Mouse (Mus musculus) C2C12 (cell line): Measurements from ENCODE around the gene Kif14.

Experiments used
- CEBPB ChIP-seq: IDR thresholded peaks from one replicate; pipeline ENCODE4 v1.6.1; 2011; ENCODE audit warnings: low read depth, mild to moderate bottlenecking, control low read depth, moderate library complexity
- CTCF ChIP-seq: IDR thresholded peaks from one replicate; pipeline ENCODE4 v1.5.1; 2011; ENCODE audit not compliant: control insufficient read depth, insufficient read depth, insufficient read length
- FOSL1 ChIP-seq: IDR thresholded peaks from one replicate; pipeline ENCODE4 v1.8.0; 2011; ENCODE audit warnings: mild to moderate bottlenecking, low read length; ENCODE audit not compliant: poor library complexity, insufficient read depth, severe bottlenecking
- MAX ChIP-seq: IDR thresholded peaks from one replicate; pipeline ENCODE4 v1.6.1; 2011; ENCODE audit warnings: mild to moderate bottlenecking, control low read depth
- MYOD1 ChIP-seq: IDR thresholded peaks from one replicate; pipeline ENCODE4 v1.6.1; 2011; ENCODE audit warnings: low read depth; ENCODE audit not compliant: control insufficient read depth, insufficient read length
- MYOG ChIP-seq: IDR thresholded peaks from one replicate; pipeline ENCODE4 v1.6.1; 2011; ENCODE audit not compliant: control insufficient read depth, insufficient read length; ENCODE audit errors: extremely low read depth
- USF1 ChIP-seq: IDR thresholded peaks from one replicate; pipeline ENCODE4 v1.6.1; 2011; ENCODE audit warnings: low read depth, mild to moderate bottlenecking, control low read depth, moderate library complexity

DNA sequence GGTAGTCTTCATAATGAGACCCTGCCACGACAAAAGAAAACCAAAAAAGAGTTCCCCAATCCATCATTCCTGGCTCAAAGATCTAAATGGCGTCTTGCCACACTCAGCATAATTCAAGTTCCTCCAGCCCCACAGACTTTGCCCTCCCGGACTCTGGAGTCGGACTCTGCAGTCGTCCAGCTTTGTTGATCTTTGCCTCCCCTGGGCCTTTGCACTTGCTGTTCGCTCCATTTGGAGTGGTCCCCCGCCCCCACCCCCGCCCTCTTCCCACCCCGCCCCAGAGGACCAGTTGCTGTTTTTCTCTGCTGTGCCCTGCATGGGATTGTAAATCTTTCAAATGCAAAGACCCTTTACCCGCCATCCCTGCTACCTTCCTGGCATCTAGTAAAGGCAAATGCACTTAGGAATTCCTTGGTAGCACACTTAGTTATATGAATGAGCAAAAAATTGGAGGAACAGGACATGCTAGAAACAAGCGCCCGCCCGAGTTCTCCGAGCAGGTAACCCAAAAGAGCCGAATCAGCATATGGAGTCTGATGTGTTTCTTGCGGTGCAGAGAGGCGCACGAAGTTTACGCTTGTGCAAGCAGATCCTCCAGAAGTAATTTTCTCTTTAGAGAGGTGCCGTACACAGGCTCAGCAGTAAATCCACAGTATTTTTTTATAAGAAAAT lies 103.6 kb downstream of the Kif14 start:
- no peak for TF ChIP-seq CTCF
- TF ChIP-seq FOSL1 = no peak
- no peak for TF ChIP-seq MYOG
- TF ChIP-seq CEBPB = no peak
- TF ChIP-seq MYOD1 = no peak
- TF ChIP-seq USF1 = no peak
- no peak for TF ChIP-seq MAX
